Mouse (Mus musculus): ENCODE data around the gene Camta1.

The Camta1 gene

GRCm38 (mm10) chr4:151303931-151304330 is 557.7 kb downstream of the Camta1 start:
- in situ Hi-C loops (cut with MboI; ENCODE audit: unreplicated experiment in 2 of 2) = no loop called here

- in situ Hi-C loops (cut with MboI; ENCODE audit: unreplicated experiment in 2 of 2) = no loop called here
These were observed 558.2 kb downstream of the Camta1 start for GRCm38 (mm10) chr4:151303436-151303835.

- in situ Hi-C loops (cut with MboI; ENCODE audit: unreplicated experiment in 2 of 2) = no loop called here
These were observed 559.2 kb downstream of the Camta1 start for GRCm38 (mm10) chr4:151302195-151303126.

- in situ Hi-C loops (cut with MboI; ENCODE audit: unreplicated experiment in 2 of 2) = no loop called here
These were observed 560.3 kb downstream of the Camta1 start for GRCm38 (mm10) chr4:151301337-151301736.

- in situ Hi-C loops (cut with MboI; ENCODE audit: unreplicated experiment in 2 of 2) = no loop called here
These were observed 561.0 kb downstream of the Camta1 start for GRCm38 (mm10) chr4:151300706-151301105.

GRCm38 (mm10) chr4:151295515-151296203 is 566.0 kb downstream of the Camta1 start:
- in situ Hi-C loops (cut with MboI; ENCODE audit: unreplicated experiment in 2 of 2) = no loop called here

GRCm38 (mm10) chr4:151288893-151289585 is 572.6 kb downstream of the Camta1 start:
- in situ Hi-C loops (cut with MboI; ENCODE audit: unreplicated experiment in 2 of 2) = loop anchor here in 1 of 2 experiments (10.0 kb wide), 1 partner anchor 566 kb away; no protein-coding TSS in a partner anchor

GRCm38 (mm10) chr4:151285905-151286445 is 575.7 kb downstream of the Camta1 start:
- in situ Hi-C loops (cut with MboI; ENCODE audit: unreplicated experiment in 2 of 2) = loop anchor here in 1 of 2 experiments (10.0 kb wide), 1 partner anchor 569 kb away; no protein-coding TSS in a partner anchor

GRCm38 (mm10) chr4:151285432-151285831 is 576.2 kb downstream of the Camta1 start:
- in situ Hi-C loops (cut with MboI; ENCODE audit: unreplicated experiment in 2 of 2) = loop anchor here in 1 of 2 experiments (10.0 kb wide), 1 partner anchor 569 kb away; no protein-coding TSS in a partner anchor

- in situ Hi-C loops (cut with MboI; ENCODE audit: unreplicated experiment in 2 of 2) = loop anchor here (5.0 to 10.0 kb wide), 2 partner anchors 569 to 572 kb away; no protein-coding TSS in a partner anchor
These were observed 578.5 kb downstream of the Camta1 start for GRCm38 (mm10) chr4:151283092-151283741.

- in situ Hi-C loops (cut with MboI; ENCODE audit: unreplicated experiment in 2 of 2) = loop anchor here (5.0 to 10.0 kb wide), 2 partner anchors 570 to 573 kb away; no protein-coding TSS in a partner anchor
These were observed 579.6 kb downstream of the Camta1 start for GRCm38 (mm10) chr4:151282103-151282502.

GRCm38 (mm10) chr4:151275292-151275691 is 586.4 kb downstream of the Camta1 start:
- in situ Hi-C loops (cut with MboI; ENCODE audit: unreplicated experiment in 2 of 2) = no loop called here

GRCm38 (mm10) chr4:151263786-151264414 is 597.8 kb downstream of the Camta1 start:
- in situ Hi-C loops (cut with MboI; ENCODE audit: unreplicated experiment in 2 of 2) = no loop called here

GRCm38 (mm10) chr4:151263052-151263451 is 598.6 kb downstream of the Camta1 start:
- in situ Hi-C loops (cut with MboI; ENCODE audit: unreplicated experiment in 2 of 2) = no loop called here

- in situ Hi-C loops (cut with MboI; ENCODE audit: unreplicated experiment in 2 of 2) = no loop called here
These were observed 605.1 kb downstream of the Camta1 start for GRCm38 (mm10) chr4:151256622-151257021.

- in situ Hi-C loops (cut with MboI; ENCODE audit: unreplicated experiment in 2 of 2) = no loop called here
These were observed 610.9 kb downstream of the Camta1 start for GRCm38 (mm10) chr4:151250824-151251223.

GRCm38 (mm10) chr4:151245068-151245797 is 616.4 kb downstream of the Camta1 start:
- in situ Hi-C loops (cut with MboI; ENCODE audit: unreplicated experiment in 2 of 2) = no loop called here

GRCm38 (mm10) chr4:151243445-151243844 is 618.2 kb downstream of the Camta1 start:
- in situ Hi-C loops (cut with MboI; ENCODE audit: unreplicated experiment in 2 of 2) = no loop called here

- in situ Hi-C loops (cut with MboI; ENCODE audit: unreplicated experiment in 2 of 2) = no loop called here
These were observed 618.9 kb downstream of the Camta1 start for GRCm38 (mm10) chr4:151242751-151243150.

Data from v-Abl transformed pro-B cells (cell line).